Mouse (Mus musculus) testis, adult 2 months (tissue): ENCODE data around the gene 6030468B19Rik. TPM values are rescaled to one million over a fixed set of nuclear protein-coding genes. Genes with fewer than 3 reads are reported as not detected.

Source experiments
- H3K27ac ChIP-seq: fragments of 200-500 bp; 2 replicates; pipeline ENCODE4 v1.5.1; 2012; ENCODE audit warnings: low read depth, low read length; ENCODE audit not compliant: control insufficient read depth, insufficient read depth
- H3K27me3 ChIP-seq: fragments of 200-500 bp; 2 replicates; pipeline ENCODE4 v1.6.1; 2012; ENCODE audit warnings: mild to moderate bottlenecking, low read length, moderate library complexity; ENCODE audit not compliant: control insufficient read depth, insufficient read depth
- H3K36me3 ChIP-seq: fragments of 200-500 bp; 2 replicates; pipeline ENCODE4 v1.6.1; 2012; ENCODE audit warnings: mild to moderate bottlenecking, low read length; ENCODE audit not compliant: control insufficient read depth, insufficient read depth
- H3K4me1 ChIP-seq: fragments of 200-500 bp; 2 replicates; pipeline ENCODE4 v1.6.1; 2012; ENCODE audit warnings: low read length; ENCODE audit not compliant: control insufficient read depth, insufficient read depth
- H3K4me3 ChIP-seq: fragments of 200-500 bp; 2 replicates; pipeline ENCODE4 v1.5.1; 2012; ENCODE audit warnings: low read depth, mild to moderate bottlenecking, low read length, moderate library complexity, mixed read lengths; ENCODE audit not compliant: control insufficient read depth
- CTCF ChIP-seq: fragments of 200-500 bp; IDR thresholded peaks from 2 replicates; pipeline ENCODE4 v1.5.1; 2012; ENCODE audit warnings: low read depth, mild to moderate bottlenecking, inconsistent platforms, low read length, moderate library complexity; ENCODE audit not compliant: control insufficient read depth, insufficient read depth, insufficient replicate concordance
- POLR2A ChIP-seq: fragments of 200-500 bp; IDR thresholded peaks from 2 replicates; pipeline ENCODE4 v1.6.1; 2012; ENCODE audit warnings: low read depth, mild to moderate bottlenecking, inconsistent platforms, low read length, moderate library complexity; ENCODE audit not compliant: control insufficient read depth
- polyA plus RNA-seq: library from polyadenylated mRNA; depleted of rRNA; stranded (reverse); fragments of >200 nt; gene quantifications from 2 replicates; pipeline ENCODE4 v1.2.3, GENCODE M21; 2012

The 6030468B19Rik gene
- polyA plus RNA-seq, 1 experiment = not detected

DNA sequence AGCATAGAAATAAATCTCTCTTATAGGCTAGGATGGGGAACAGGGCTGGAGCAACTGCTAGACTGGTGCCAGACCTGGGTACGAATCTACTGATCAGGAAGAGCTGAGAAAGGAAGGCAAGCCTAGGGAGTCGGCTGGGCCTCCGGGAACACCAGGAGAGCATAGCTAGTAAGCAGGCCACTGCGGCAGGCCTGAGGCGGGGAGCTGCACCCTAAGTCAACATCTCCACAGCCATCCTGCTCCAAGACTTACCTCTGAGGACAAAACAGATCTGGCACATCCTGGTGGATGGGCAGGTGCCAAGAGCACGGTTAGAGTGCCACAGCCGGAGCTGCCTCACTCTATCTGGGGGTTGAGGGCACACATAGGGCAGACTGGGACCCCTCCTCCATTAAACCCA is 22.7 kb downstream of the 6030468B19Rik start:
- H3K27ac ChIP-seq = no peak overlapping the region
- H3K36me3 ChIP-seq = no peaks in the 10 kb centered on the region
- TF ChIP-seq CTCF (no peak), POLR2A (no peak)
- H3K4me1 ChIP-seq = peaks cover 4% of the 10 kb centered on the region
- H3K4me3 ChIP-seq = no peak overlapping the region
- H3K27me3 ChIP-seq = no peaks in the 10 kb centered on the region

- peaks cover 14% of the 10 kb centered on the region for H3K4me1 ChIP-seq
- TF ChIP-seq POLR2A (no peak), CTCF (no peak)
- H3K27me3 ChIP-seq = no peaks in the 10 kb centered on the region
- no peaks in the 10 kb centered on the region for H3K36me3 ChIP-seq
- no peak overlapping the region for H3K4me3 ChIP-seq
- H3K27ac ChIP-seq = no peak overlapping the region; the same call in 1 of the 2 replicates
Observed at GRCm38 (mm10) chr11:117821868-117822267, 24.4 kb downstream of the 6030468B19Rik start.

GRCm38 (mm10) chr11:117822728-117823241 is 25.3 kb downstream of the 6030468B19Rik start:
- TF ChIP-seq CTCF (no peak), POLR2A (no peak)
- Histone ChIP-seq H3K4me3 (no peak overlapping the region), H3K36me3 (no peaks in the 10 kb centered on the region), H3K27ac (no peak overlapping the region), H3K27me3 (no peaks in the 10 kb centered on the region), H3K4me1 (peaks cover 16% of the 10 kb centered on the region)

- TF ChIP-seq CTCF (no peak), POLR2A (no peak)
- H3K36me3 ChIP-seq = no peaks in the 10 kb centered on the region
- no peak overlapping the region for H3K4me3 ChIP-seq
- no peak overlapping the region for H3K27ac ChIP-seq
- H3K27me3 ChIP-seq = no peaks in the 10 kb centered on the region
- peaks cover 20% of the 10 kb centered on the region for H3K4me1 ChIP-seq
Observed at GRCm38 (mm10) chr11:117823411-117823810, 26.0 kb downstream of the 6030468B19Rik start.

DNA sequence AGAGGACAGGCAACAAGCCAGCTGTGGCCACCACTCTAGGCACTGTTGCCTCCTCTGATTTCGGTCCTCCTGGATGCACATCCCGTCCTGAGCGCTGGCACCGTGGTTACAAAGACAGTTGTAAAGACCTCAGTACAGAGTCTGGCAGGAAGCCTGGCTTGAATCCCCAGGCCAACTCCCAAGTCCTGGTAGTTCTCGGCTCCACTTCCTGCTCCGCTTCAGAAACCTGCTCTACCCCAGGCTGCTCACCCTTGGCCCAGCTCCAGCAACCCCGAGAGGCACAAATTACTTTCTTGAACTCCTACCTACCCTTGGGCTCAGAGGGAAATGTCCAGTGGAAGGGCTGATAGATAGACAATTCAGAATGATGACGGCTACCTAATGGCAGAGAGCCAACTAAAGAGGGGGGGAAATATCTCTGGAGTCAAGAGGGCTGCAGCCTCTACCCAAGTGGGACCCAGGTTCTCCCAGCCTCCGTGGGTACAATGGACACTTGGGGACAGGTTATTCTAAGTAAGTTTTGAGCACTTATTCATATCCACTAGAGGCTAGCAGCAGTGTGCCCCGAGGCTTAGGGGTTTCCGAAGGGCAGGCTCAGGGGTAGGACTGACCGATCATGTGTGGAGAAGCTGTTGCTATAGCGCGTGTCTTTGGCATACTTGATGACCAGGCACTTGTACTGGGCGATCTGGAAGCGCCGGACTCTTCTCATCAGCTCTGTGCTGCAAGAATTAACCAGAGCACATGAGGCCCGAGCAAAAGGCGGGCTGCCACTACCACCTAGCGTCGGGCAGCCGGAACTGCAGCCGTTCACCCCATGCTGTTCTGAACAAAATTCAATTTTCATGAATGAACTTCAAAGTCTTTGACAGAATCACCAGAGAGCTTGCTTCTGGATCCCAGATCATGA is 26.9 kb downstream of the 6030468B19Rik start:
- no peak for TF ChIP-seq POLR2A
- TF ChIP-seq CTCF = peak; percentile 86
- Histone ChIP-seq H3K4me3 (no peak overlapping the region), H3K4me1 (peaks cover 23% of the 10 kb centered on the region), H3K27ac (no peak overlapping the region), H3K36me3 (no peaks in the 10 kb centered on the region), H3K27me3 (no peaks in the 10 kb centered on the region)

GRCm38 (mm10) chr11:117825333-117826101 is 28.1 kb downstream of the 6030468B19Rik start, which contains the start of the genes Afmid and Tk1:
TSS of gene Afmid (plus strand) at chr11:117825924.
TSS of gene Tk1 (minus strand) at chr11:117826092.
- TF ChIP-seq CTCF = no peak
- no peak; the same call in 1 of the 2 replicates for TF ChIP-seq POLR2A
- Histone ChIP-seq H3K27me3 (no peaks in the 10 kb centered on the region), H3K4me3 (peak within 1 kb of the TSS; percentile 41), H3K36me3 (no peaks in the 10 kb centered on the region), H3K4me1 (peaks cover 23% of the 10 kb centered on the region), H3K27ac (peak within 1 kb of the TSS; percentile 73)

GRCm38 (mm10) chr11:117826164-117826563 is 28.7 kb downstream of the 6030468B19Rik start:
- Histone ChIP-seq H3K36me3 (no peaks in the 10 kb centered on the region), H3K27me3 (no peaks in the 10 kb centered on the region), H3K27ac (peak overlapping the region; percentile 73), H3K4me1 (peaks cover 23% of the 10 kb centered on the region), H3K4me3 (peak overlapping the region; percentile 41)
- TF ChIP-seq POLR2A (no peak), CTCF (no peak)
